Mouse (Mus musculus): ENCODE data around the gene Ppp1r2.

DNA sequence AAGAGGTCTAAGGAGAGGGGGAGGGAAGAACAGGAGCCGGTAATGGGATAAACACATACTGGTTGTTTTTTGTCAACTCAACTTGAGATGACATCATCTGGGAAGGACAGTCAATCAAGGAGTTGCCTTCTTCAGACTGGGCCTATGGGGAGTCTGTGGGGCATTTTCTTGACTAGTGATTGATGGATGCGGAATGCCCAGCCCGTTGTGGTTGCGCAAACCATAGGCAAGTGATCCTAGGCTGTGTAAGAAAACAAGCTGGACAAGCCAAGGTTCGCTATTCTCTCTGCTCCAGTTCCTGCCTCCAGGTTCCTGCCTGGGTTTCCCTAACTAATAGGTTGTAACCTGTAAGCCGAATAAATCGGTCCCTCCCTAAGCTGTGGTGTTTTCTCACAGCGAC lies 69.9 kb downstream of the Ppp1r2 start:
- no peak for TF ChIP-seq EP300 (IDR thresholded peaks at IDR 0.05; ENCODE audit: low read depth)
- no peak for TF ChIP-seq CTCF (IDR thresholded peaks at IDR 0.05; ENCODE audit: low read depth)

Measured in liver, postnatal 0 days (tissue).